Mouse (Mus musculus) megakaryocyte, embryonic 14.5 days (primary cell): ENCODE measurements at regions not wholly inside any gene's neighbourhood (a gene's known extent, or its start where the extent isn't known, plus 50 kb on each side); places are given as distances from the start of the nearest gene placed in this dataset.

ENCODE experiments used
- H3K27me3 ChIP-seq: replicated peaks from 2 replicates; pipeline ENCODE3; 2012; ENCODE audit warnings: inconsistent platforms
- H3K36me3 ChIP-seq: replicated peaks from 2 replicates; pipeline ENCODE3; 2012; ENCODE audit warnings: low read length, inconsistent platforms, mixed read lengths
- H3K4me1 ChIP-seq: 2 replicates; pipeline ENCODE4 v1.6.1; 2012; ENCODE audit warnings: inconsistent platforms
- H3K4me3 ChIP-seq: replicated peaks from 2 replicates; pipeline ENCODE3; 2012; ENCODE audit warnings: moderate library complexity, mild to moderate bottlenecking, inconsistent platforms
- H3K9me3 ChIP-seq: 2 replicates; pipeline ENCODE4 v1.6.1; 2012; ENCODE audit warnings: inconsistent platforms
- FLI1 ChIP-seq: IDR thresholded peaks from 2 replicates; pipeline ENCODE4 v1.6.1; 2012; ENCODE audit warnings: low read length, inconsistent platforms, mixed read lengths
- GATA1 ChIP-seq: IDR thresholded peaks from 3 replicates; pipeline ENCODE4 v1.6.1; 2012; ENCODE audit warnings: mixed read lengths, low read length, inconsistent platforms, borderline replicate concordance

DNA sequence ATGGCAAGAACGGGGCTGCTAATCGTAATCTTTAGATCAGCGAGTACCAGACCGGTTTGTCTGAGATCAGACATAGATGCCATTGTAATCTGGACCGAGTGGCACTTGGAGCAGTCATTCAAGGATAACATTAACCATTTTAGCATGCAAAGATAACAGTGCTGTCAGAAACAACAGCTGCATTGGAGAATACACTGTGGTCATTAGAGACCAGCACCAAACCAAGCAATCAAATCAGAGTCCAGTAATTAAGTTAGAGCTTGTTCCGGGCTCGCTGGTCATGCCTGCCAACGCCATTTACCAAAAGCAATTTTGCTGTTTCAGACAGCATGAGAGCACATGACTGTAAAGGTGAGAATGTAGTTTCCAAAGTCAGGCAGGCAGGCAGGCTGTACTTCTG lies 50.1 kb upstream of the Erbin start:
- H3K4me3 ChIP-seq = no peak overlapping the region
- H3K27me3 ChIP-seq = no peaks in the 10 kb centered on the region
- H3K4me1 ChIP-seq = peaks cover 65% of the 10 kb centered on the region
- TF ChIP-seq FLI1 (no peak), GATA1 (no peak)
- peaks cover 8% of the 10 kb centered on the region; the same call in 1 of the 2 replicates for H3K9me3 ChIP-seq
- H3K36me3 ChIP-seq = peaks cover 4% of the 10 kb centered on the region
